Mouse (Mus musculus) spleen, adult 18-20 months (tissue): ENCODE data around the gene Tssc4.
A peak's percentile ranks its signal among the peaks of the same experiment; 100 is the strongest.

Experiments
- DNase-seq, 2 experiments: peaks; one replicate each; pipeline ENCODE4 v3.0.0; 2022; ENCODE audit warnings: mixed read lengths in 2 of 2

The Tssc4 gene

DNA sequence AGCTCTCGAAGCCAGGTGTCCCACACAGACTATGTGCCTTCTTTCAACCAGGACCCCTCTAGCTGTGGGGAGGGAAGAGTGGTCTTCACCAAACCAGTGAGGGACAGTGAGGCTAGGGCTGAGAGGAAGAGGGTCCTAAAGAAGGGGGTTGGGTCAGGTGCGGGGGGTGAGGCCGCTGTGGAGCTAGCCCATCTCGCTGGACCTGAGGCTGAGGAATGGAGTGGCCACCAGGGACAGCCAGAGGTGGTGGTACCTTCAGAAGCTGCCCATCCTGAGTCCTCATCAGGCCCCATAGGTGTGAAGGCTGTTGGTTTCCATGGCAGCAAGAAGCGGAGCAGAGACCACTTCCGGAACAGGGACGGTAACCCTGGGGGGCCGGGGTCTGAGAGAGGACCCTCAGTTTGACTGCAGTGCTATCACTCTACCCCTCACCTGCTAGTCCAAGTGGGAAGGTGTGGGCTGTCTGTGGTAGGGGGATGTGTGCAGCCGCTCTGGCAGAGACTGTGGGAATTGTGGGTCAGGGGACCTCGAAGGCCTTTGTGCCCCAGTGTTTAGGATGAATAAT is 1.5 kb downstream of the Tssc4 start:
- no peak for DNase-seq

DNA sequence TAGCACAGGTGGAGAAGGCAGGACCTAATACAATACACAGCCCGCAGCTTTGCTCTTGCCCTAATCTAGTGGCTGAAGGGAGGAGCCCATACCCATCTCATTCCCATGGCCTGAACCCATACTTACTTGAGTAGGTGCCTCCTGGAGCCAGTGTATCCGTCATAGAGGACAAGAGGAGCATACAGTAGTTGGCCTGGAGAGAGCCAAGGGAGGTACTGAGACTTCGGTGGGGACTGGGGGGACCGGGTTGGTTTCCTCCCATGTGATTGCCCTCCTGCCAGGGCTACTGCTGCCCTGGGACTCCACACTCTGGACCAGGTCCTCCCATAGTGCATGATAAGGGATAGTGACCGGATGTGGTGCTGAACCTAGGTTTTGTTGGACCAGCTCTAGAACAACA is 3.6 kb downstream of the Tssc4 start:
- no peak for DNase-seq

DNA sequence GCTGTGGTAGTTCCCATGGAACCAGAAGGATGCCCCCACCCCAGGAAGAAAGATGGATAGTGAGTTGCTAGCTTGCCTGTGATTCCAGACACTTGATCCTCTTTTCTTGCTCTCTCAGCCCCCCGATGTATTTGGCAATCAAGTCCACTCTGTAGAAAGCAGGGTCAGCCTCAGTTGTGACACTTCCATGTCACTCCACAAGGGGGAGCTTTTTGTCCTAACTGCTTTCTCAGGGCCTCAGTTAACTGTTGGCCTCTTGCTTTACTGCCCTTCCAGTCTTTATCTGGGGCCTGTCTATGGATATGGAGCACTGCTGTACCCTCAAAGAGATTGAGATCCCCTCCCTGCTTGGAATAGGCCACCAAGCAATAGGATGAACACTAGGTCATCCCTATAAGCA is 4.0 kb downstream of the Tssc4 start:
- DNase-seq = peak in 1 of 2 experiments; percentile 53

DNA sequence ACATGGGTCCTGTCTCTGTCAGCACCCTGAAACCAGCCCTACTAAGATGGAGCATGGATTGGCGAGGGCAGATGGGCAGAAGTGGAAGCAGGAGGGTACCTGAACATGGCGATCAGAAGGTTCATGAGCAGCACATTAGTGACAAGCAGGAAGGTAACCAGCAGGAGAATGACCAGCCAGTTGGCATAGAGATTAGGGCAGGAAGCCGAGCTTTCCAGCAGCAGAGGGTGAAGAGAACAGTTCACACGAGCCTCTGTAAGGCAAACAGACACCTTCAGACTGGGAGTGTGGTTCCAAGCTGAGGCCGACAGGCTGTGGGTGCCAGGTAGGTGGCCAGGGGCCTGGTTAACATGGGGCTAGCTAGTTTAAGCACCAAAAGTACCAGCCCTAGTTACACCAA is 6.3 kb downstream of the Tssc4 start:
- no peak for DNase-seq

DNA sequence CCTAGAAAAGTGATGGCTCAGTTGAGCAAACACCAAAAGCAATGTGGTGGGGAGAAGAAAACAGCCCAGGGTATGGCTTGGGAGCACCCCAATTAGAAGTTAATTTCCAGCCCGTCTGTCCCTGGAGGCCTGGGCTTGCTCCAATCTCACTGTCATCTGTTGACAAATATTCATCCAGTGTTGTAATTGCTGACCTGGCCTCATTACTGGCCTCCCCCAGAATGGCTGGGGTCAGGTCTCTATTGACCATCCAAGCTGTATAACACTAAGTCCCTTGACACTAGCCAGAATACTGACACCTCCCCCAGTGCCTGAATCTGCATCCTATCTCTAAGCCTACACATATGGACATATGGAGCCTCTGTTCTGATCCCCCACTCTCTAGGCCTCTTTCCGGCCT is 8.3 kb downstream of the Tssc4 start:
- DNase-seq = no peak

DNA sequence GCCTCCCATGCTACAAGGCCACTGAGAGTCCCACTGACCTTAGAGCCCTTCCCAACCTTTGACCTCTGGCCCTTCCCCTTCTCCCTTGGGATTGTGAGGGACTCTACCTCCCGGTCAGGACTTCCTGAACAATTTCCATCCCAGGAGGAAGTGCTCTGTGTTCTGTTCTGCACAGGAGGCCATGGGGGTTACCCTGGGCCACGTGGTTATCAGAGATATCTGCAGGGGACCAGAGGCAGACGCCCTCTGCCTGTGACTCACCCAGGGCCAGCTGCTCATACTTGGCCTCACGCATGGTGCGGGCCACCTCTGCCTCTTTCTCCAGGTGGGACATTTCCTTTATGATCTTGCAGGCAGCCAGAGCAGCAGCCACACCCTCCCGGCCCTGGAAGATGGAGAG is 13.0 kb downstream of the Tssc4 start:
- DNase-seq = no peak

DNA sequence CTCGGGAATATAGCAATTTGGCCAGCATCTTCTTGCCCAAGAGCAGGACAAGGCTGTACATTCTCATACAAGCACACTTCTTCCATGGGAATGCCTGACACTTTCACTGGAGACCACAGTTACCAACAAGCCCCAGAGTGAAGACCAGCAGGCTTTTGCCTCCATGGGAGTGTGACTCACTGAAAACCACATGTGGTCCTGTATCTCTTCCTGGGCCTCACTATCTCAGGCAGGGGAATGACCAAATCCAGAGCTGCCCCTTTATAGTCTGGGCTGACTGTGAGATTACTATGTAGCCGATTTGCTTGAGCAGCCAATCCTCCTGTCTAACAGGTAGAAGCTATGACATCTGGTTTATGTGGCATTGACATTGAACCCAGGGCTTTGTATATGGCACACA is 14.7 kb downstream of the Tssc4 start:
- DNase-seq = no peak

DNA sequence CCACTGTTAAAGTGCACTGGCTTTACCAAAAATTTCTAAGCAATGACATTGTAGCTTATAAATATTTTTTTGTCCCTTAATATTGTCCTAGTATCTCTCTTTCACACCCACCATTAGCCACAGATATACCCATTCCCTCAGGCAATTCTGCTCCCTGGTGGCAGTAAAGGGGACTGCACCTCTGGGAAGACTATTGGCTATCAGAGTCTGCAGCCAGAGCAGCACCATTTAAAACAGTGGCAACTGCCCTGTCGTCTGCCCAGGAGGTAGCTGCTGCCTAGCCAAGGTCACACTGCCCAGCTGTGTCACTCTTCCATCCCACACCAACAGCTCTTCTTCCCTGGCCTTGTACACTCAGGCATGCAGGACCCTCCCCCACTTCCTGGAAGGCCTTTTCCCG is 17.3 kb downstream of the Tssc4 start:
- peak; percentile 48 to 76 for DNase-seq

DNA sequence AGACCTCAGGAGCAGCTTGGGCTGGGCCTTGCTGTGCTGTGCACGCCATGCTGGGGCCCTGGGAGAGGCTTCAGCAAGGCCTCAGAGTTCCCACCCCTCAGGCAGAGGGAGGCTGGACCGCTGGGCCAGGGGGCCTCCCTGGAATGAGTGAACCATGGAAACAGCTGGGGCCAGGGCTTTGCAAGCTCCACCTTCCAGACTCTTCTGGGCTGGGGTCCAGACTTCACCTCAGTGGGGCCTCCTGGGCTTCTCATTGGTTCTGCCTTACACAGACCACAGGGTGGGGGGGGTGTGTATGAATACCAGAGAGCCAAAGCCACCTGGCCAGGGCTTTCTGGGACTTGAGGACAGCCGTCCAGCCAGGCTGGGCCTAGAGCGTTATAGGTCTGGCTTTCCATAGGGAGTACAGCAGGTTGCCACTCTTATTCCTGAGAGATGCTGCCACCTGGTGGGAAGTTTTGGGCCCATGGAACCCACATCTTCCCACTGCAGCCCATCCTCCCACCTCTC is 18.1 kb downstream of the Tssc4 start:
- DNase-seq = no peak

DNA sequence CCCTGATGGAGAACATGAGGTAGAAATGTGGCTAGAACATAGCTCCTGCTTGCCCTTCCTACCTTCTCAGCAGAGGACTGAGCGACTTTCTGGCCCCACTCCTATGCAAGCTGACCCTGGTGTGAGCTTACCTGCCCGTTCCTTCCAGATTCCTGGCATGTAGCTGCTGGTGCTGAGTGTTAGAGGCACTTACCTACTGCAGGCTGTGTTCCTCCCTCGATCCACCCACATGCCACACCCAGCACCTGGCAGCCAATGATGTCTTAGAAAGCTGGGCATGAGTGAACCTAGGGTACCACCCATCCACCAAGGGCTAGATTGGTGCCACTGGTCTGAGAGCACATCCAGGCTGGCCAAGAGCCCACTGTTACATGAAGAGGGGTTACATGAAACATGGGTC is 24.8 kb downstream of the Tssc4 start:
- no peak for DNase-seq

DNA sequence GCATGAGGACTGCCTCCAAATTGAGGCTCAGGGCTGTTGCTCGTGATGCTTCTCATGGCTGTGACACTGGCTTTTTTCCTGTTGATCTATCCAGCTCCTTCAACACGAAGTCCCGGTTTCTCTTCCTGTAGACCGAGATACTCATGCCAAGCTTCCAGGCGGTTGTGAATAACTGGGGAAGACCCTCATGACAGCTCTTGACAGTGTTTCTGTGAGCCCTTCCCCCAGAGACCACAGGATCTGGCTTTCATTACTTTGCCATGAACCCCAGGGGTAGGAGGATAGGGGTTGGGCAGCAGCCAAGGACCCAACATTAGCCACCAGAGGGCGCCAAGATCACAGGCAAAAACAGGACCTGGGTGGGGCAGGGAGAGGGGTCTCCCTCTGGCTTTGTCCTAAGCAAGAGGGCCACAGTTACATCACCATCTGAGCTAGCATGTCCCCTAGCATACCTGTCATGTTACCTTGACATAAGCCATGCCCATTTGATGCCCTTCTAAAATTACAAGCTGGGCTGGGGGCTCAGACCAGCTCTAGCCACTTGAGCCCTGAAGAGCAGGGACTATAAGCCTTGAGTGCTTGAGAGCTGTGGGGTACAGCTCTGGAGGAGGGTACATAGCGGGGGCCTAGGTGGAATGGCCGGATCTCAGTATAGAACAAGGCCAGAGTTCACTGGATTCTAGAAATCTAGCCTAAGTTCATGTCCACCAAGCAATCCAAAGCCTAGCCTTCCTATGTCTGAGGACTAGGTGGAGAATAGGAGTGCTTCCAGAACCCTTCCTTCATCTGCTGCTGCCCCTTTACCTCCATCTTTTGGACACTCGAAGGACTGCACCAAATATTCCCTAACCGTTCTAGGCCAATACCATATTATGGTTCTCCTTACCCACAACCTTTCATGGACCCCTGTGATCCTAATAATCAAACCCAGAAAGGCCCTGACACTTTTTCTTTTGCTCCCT is 25.8 kb downstream of the Tssc4 start, which contains the start of gene Trpm5:
Gene Trpm5 (minus strand): TSS at position 51 of the 962 bp plus-strand sequence.
- DNase-seq = peak in 1 of 2 experiments; percentile 55

DNA sequence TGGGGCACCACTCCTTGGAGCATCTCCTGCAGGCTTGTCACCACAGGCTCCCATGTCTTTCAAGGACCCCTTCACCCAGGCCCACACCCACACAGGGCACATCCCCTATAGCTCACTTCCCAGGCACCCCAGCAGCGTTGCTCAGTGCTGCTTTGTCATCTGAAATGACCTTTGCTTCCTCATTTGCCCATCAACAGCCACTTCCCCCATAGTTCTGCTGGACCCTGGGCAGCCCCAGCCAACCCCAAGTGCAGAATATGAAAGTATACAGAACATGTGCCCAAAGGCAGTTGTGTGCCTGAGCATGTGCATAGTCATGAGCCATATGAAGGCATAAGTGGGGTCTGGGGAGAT is 26.5 kb downstream of the Tssc4 start:
- DNase-seq = no peak

DNA sequence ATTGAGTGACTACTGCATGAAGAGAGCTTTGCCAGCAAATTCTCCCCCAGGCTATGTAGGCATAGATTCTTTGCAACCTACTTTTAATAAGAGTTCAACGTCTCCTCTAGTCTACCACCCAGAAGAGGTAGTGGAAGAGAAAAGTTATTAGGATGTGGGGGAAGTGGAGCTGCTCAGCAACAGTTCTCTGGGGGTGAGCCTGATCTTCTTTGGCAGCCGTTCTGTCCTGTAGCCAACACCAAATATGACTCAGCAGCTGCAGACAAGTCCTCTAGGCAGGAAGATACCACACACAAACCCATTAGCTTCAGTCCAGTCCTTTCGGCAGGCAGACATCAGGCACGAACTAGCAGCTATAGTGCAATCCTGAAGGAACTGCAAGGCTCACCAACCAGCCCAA is 31.7 kb downstream of the Tssc4 start:
- no peak for DNase-seq

DNA sequence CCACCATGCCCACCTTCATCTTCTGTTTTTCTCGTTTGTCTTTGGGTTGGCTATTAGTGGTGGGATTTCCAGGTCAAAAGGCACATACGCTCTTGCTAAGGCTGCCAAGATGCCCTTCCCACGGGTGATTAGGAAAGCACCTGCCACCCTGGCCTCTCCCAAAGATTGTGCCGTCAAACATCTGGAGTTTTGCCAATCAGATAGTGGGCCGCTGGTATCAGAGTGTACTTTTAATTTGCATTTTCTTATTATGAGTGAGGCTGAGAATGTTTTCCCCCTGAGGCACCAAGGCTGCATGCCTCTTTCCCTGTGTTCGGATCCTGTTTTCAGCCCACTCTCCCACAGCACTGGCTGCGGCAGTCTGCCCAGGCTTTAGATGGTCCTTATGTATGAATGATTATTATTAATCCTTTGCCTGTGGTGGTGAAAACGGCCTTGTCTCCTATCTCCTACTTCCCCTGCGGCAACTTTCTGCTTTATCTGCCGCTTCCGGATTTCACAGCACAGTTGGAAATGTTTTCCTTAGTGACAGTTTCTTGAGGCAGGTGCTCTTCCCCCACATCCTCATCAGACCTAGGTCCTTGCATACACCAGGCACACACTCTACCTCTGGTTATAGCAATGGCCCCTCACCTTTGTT is 36.3 kb downstream of the Tssc4 start:
- DNase-seq = no peak

DNA sequence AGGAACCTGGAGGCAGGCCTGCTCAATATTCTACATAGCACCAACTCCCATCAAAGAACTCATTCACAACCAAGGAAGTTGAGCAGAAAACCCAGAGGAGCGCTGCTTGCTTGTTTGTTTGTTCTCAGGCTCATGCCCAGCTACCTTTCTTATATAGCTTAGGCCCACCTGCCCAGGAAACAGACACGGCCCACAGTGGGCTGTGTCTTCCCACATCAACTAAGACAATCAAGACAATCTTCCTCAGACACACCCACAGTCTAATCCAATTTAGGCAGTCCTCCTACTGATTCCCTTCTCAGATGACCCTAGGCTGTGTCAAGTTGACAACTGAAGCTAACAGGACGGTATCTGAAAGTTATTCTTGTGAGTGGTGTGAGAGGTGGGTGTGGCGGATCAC is 37.0 kb downstream of the Tssc4 start, which contains the start of gene Kcnq1:
Gene Kcnq1 (plus strand): TSS at position 301 of the 400 bp plus-strand sequence.
- no peak for DNase-seq

DNA sequence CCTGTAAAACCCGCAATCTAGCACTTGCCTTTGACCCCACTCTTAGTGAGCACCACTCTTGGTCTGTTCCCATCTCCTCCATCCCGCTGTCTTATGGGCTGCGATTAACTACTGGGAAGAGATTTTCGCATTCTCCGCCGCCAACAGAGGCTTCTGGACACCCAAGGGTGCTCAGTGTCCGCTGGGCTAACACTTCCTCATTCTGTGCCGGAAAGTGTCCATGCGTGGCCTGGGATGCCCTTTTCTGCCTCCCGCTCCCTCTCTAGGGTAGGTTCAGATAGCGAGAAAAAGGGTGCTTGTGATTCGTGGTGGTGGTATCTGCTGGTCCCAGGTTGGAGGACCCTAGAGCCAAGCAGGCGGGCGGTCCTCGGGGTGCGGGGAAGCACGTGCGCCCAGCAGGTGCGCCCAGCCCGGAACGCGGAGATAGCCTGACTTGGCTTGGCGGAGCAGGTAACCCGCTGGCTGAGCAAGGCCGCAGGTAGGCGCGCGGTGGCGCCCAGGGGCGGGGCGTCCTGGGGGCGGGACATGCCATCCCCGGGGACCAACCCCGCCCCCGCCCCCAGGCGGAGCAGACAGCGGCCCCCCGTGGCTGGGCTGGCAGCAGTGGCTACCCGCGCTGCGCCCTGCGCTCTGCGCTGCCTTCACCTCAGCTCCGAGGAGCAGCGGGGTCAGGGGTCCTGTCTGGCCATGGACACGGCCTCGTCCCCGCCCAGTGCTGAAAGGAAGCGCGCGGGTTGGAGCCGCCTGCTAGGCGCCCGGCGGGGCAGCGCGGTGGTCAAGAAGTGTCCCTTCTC is 37.8 kb downstream of the Tssc4 start:
- no peak for DNase-seq

DNA sequence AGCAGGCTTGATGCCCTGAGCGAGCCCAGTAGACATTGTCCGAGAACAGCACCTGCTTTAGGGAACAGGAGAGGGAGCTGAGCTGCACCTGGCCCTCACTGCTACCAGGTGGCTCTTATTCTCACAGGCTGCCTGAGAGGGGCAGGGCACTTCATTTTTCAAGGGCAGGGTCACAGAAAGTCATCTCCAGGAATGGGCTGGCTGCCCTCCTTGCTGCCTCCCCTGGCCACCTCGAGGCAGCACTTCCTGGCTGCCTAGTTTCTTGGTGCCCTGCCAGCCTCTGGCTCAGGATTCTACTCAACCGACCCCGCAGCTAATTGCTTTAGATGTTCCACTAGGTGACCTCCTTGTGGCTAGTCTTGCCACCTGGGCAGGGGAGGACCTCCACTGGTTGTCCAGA is 39.2 kb downstream of the Tssc4 start:
- no peak for DNase-seq

DNA sequence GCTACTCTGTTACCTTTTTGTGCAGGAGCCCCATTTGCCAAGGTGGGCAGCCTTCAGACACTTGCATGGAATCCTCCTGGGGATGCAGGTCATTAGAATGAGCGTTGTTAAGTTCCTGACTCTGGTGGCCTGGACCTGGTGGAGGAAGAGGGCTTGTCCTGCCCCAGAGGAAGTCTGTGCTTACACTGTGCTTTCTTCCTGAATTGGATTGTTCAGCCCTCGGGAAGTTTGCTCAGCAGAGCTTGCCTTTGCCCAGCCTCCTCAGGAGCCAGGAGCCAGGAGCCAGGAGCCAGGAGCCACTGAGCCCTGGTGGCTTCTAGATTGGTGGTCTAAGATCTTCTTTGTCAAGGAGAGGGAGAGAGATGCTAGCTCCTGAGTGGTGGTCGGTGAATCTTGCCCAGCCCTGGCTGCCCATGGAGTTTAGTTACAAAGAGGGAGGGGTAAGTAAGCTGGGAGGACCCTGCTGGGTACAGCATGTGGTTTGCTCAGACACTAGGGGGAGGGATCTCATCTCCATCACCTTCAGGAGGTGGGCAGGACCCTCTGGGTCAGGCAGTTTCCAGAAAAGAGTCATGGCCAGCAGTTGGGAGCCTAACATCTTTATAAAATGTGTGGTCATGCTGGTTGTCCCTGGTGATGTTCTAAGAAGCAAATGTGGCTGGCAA is 40.1 kb downstream of the Tssc4 start:
- no peak for DNase-seq

DNA sequence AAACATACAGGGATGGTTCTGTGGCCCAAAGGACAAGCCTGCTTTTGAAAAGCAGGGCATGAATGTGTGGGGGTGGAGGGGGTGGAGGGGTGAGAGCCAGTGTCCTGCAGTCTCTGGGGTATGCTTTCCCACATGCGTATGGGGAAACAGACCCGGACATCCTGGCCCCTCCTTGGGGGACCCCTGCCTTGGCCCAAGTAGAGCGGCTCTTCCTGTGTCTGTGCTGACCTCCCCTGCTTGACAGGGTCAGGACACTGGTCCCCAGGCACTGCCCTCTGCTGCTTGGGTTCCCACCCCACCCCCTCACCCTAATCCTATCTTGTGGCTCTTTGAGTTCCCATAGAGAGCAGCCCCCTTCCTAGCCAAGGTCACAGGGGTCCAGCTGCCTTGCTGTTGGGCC is 40.6 kb downstream of the Tssc4 start:
- no peak for DNase-seq

DNA sequence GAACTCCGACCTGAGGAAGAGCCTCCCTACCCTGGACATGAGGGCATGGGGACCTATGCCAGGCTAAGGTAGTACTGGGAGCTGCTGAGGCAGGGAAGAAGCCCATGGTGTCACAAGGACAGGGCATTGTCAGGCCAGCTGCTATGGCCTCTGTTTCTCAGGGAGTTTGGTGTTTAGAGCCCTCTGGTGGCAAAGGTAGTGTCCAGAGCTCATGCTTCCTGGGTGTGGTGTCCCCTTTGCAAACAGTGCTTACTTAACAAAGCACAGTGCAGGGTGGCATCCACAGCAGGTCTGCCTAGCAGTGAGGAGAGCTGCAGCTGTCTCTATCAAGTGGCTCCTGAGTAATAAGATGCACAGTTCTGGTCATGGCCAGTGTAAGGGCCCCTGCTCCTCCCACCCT is 41.8 kb downstream of the Tssc4 start:
- no peak for DNase-seq

DNA sequence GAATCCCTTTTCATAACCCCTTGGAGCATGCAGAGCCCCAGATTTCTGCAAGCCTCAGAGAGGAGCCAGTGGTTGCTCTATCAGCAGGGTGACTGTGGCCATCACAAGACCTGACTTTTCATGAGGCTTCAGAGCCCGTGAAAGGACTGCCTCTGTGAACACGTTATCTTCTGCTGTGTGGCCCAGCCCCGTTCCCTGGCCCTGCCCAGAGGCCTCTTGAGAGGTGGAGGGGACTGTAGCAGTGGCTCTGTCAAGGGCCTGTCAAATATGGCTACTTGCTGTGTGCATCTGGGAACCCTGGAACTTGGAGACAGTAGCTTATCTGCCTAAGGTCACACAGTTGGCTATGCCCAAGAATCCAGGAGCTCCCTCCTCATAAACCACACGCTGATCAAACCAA is 42.7 kb downstream of the Tssc4 start:
- DNase-seq = no peak

DNA sequence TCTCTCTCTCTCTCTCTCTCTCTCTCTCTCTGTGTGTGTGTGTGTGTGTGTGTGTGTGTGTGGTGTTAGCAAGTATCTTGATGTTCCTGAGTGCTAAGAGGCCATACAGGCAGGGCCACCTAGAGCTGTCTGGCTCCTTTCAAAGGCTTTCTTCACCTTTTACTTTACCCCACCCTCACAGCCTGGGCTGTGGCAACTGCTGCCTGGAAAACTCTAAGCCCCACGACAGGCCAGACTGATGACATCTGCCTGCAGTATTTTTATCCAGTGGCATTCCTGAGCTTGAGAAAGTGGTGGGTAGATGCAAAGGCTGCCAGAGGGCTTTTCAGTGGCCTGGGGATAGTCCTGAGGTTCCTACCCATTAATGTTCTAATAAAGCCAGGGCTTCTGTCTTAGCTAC is 43.3 kb downstream of the Tssc4 start:
- no peak for DNase-seq
